Mouse (Mus musculus) megakaryocyte, embryonic 14.5 days (primary cell): ENCODE results near the gene Auts2. TPM values are rescaled to one million over a fixed set of nuclear protein-coding genes. Genes with fewer than 3 reads are reported as not detected.
A peak's percentile ranks its signal among the peaks of the same experiment; 100 is the strongest.

ENCODE experiments used
- H3K27me3 ChIP-seq: replicated peaks from 2 replicates; pipeline ENCODE3; 2012; ENCODE audit warnings: inconsistent platforms
- H3K36me3 ChIP-seq: replicated peaks from 2 replicates; pipeline ENCODE3; 2012; ENCODE audit warnings: low read length, inconsistent platforms, mixed read lengths
- H3K4me1 ChIP-seq: 2 replicates; pipeline ENCODE4 v1.6.1; 2012; ENCODE audit warnings: inconsistent platforms
- H3K4me3 ChIP-seq: replicated peaks from 2 replicates; pipeline ENCODE3; 2012; ENCODE audit warnings: moderate library complexity, mild to moderate bottlenecking, inconsistent platforms
- H3K9me3 ChIP-seq: 2 replicates; pipeline ENCODE4 v1.6.1; 2012; ENCODE audit warnings: inconsistent platforms
- FLI1 ChIP-seq: IDR thresholded peaks from 2 replicates; pipeline ENCODE4 v1.6.1; 2012; ENCODE audit warnings: low read length, inconsistent platforms, mixed read lengths
- GATA1 ChIP-seq: IDR thresholded peaks from 3 replicates; pipeline ENCODE4 v1.6.1; 2012; ENCODE audit warnings: mixed read lengths, low read length, inconsistent platforms, borderline replicate concordance
- polyA plus RNA-seq: library from polyadenylated mRNA; stranded (reverse); fragments of >175 nt; gene quantifications from 2 replicates; pipeline ENCODE4 v1.2.3, GENCODE M21; 2012; ENCODE audit warnings: low replicate concordance; ENCODE audit not compliant: insufficient read depth

Auts2 gene
- polyA plus RNA-seq, 1 experiment, result 4.0 TPM

DNA sequence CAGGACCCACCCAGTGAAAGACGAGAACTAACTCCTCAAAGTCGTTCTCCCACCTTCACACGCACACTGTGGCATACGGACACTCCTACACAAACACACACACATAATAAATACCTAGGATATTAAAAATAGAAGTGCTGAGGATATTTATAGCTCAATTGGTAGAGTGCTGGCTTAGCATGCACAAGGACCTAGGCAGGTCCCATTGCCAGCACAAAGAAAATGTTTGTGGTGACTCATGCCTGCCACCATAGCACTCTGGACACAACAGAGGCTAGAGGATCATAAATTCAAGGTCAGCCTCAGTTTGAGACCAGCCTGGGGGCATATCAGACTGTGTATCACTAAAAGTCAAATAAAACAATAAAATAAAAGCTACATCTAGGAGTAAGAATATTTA lies 815.2 kb downstream of the Auts2 start:
- Histone ChIP-seq H3K9me3 (peaks cover 9% of the 10 kb centered on the region; the same call in 1 of the 2 replicates), H3K4me1 (peaks cover 46% of the 10 kb centered on the region), H3K4me3 (no peak overlapping the region), H3K27me3 (peaks cover 49% of the 10 kb centered on the region), H3K36me3 (no peaks in the 10 kb centered on the region)
- TF ChIP-seq GATA1 (no peak), FLI1 (no peak)

DNA sequence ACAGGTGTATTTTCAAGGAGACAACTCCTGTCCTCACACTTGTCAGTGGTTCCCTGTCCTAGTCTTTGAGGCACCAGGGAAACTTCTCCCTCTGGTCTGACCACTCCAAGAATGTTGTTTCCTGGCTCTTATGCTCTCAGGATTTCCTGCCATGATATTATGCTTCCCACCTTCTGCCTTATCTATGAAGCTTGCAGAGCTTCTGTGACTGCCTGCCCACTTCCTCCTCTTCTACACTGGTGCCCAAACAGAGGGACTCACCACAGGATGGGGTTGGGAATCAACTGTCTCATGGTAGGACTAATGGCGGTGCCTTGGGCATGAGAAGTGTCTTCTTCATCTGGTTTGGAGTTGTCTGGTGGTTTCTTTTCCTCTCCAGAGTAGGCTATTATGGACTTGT lies 818.6 kb downstream of the Auts2 start:
- peak; percentile 59; the same call in 1 of the 2 replicates for TF ChIP-seq FLI1
- TF ChIP-seq GATA1, result peak; percentile 66; the same call in 1 of the 3 replicates
- Histone ChIP-seq H3K4me3 (peak overlapping the region; percentile 26), H3K9me3 (peaks cover 12% of the 10 kb centered on the region), H3K27me3 (peaks cover 35% of the 10 kb centered on the region), H3K4me1 (peaks cover 33% of the 10 kb centered on the region), H3K36me3 (no peaks in the 10 kb centered on the region)

DNA sequence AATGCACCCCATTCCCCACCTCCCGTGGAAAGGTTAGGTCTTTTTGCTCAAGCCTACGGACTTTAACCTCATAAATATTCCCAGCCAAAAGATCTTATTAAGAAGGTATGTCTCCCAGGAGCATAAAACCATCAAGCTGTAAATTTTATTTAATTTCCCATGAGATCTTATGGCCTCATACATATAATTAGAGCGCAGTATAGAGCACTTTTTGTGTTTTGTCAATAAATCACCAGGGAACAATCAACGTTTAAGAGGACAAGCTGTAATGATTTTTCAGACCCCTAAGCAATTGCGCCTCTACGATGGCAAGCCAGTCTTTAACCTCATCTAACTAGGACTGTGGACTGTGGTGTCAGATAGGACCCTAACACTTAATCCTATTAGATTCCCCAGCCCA lies 820.4 kb downstream of the Auts2 start:
- TF ChIP-seq FLI1 (no peak), GATA1 (no peak)
- peaks cover 20% of the 10 kb centered on the region for H3K9me3 ChIP-seq
- peaks cover 38% of the 10 kb centered on the region for H3K27me3 ChIP-seq
- H3K4me3 ChIP-seq, result no peak overlapping the region
- no peaks in the 10 kb centered on the region for H3K36me3 ChIP-seq
- H3K4me1 ChIP-seq, result peaks cover 33% of the 10 kb centered on the region

DNA sequence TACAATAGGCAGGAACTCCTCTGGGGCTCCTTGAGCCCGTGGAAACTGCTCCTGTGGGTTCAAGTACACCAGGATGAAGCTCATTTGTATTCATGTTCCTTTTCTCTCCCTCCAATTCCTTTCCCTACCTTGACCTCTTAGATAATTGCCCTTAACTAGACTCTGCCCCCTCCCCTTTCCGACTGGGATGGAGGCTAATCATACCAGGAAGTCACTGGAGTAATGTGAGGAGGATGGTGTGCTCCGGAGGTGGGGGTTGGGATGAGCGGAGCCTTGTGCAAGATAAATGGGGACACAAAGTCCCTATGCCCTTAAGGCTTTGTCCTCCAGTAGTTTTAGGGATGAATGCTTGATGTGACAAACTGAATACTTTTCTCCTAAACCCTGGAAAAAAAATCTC lies 820.8 kb downstream of the Auts2 start:
- Histone ChIP-seq H3K4me3 (no peak overlapping the region), H3K9me3 (peaks cover 25% of the 10 kb centered on the region)

DNA sequence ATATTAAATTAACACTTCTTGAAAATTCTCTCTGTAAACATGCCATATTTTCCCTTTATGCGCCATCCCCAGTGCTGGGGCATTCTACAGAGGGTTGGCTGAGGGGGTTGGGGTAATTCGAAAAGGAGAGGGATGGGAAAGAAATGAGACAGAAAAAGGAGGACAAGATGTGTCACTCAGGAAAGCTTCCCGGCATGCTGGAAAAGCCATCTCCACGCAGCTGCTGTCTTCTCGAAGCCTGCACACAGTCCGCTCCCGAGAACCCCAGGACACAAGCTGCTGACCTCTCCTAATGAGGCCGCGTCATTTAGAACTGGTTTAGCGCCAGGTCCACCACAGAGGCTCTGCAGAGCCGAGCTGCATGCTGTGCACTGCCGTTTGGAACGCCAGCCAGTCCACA lies 825.1 kb downstream of the Auts2 start:
- Histone ChIP-seq H3K4me1 (peaks cover 28% of the 10 kb centered on the region), H3K36me3 (peaks cover 2% of the 10 kb centered on the region), H3K4me3 (no peak overlapping the region), H3K9me3 (peaks cover 44% of the 10 kb centered on the region), H3K27me3 (peaks cover 39% of the 10 kb centered on the region)
- TF ChIP-seq GATA1, result no peak
- no peak for TF ChIP-seq FLI1

More for the DNA sequence above, 820.8 kb downstream of the Auts2 start:
- TF ChIP-seq GATA1 (no peak), FLI1 (no peak)
- peaks cover 34% of the 10 kb centered on the region for H3K4me1 ChIP-seq
- peaks cover 42% of the 10 kb centered on the region for H3K27me3 ChIP-seq
- H3K36me3 ChIP-seq, result no peaks in the 10 kb centered on the region

DNA sequence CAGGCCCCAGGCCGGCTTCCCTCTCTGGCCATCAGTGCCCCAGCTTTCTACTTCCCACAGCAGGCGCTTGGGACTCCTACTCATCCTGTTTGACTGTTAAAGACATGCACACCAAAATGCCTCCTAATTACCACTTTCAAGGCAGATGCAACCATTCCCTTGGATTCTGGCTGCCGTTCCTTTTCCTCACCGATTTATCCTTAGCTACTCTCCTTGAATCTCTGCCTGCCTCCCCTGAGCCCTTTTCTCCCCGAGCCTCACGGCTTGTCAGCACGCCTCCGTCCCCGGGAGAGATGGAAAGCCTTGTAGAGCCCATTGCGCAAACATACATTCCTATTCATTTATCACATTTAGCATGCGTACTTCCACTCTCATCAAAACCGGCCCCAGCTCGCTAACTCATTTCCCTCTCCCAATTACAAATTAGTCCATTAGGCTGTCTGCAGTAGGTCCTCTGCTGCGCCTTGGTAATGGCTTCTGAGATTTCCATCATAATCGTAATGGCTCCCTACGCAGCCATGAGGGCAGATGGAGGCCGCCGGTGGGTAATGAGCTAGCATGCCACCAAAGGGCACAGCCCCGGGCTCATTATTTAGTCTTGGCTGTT lies 825.7 kb downstream of the Auts2 start:
- TF ChIP-seq GATA1 (no peak), FLI1 (no peak)
- Histone ChIP-seq H3K36me3 (peaks cover 2% of the 10 kb centered on the region), H3K9me3 (peaks cover 44% of the 10 kb centered on the region), H3K4me1 (peaks cover 27% of the 10 kb centered on the region), H3K4me3 (no peak overlapping the region), H3K27me3 (peaks cover 38% of the 10 kb centered on the region)

DNA sequence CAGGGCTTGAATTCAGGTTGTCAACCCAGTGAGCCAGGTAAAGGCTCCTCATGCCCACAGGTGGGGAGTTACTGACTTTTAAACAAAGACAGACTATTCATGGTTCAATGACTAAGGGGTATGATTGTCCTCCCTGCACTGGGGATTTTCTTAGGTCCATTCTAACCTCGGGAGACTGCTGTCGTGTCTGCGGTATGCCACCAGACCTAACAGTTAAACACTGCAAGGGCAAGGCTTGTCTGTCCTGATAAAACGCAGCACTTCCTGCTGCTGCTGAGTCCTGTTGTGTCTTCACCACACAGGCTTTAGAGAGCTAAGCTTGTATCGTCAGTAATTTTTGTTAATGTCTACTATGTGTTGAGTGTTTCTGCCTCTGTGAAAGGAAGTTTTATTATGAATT lies 828.2 kb downstream of the Auts2 start:
- Histone ChIP-seq H3K36me3 (peaks cover 2% of the 10 kb centered on the region), H3K9me3 (peaks cover 41% of the 10 kb centered on the region), H3K4me1 (peaks cover 26% of the 10 kb centered on the region), H3K4me3 (peak overlapping the region; percentile 47), H3K27me3 (peaks cover 24% of the 10 kb centered on the region)
- TF ChIP-seq FLI1 (no peak), GATA1 (peak; percentile 28; the same call in 1 of the 3 replicates)

DNA sequence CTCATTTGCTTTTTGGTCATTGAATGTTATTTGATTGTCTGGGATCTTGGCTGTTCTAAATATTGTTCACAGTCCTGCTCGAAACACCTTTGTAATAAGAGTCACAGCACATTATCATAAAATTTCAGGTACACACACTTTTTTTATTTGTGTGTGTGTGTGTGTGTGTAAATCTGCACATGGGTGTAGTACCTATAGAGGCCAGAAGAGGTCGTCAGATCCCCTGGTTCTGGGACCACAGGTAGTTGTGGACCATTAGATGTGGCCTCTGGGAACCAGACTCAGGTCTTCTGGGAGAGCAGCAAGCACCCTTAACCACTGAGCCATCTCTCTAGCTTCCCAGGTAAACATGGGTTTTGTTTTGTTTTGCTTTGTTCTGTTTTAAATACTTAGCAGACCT lies 830.7 kb downstream of the Auts2 start:
- Histone ChIP-seq H3K36me3 (peaks cover 2% of the 10 kb centered on the region), H3K27me3 (peaks cover 8% of the 10 kb centered on the region), H3K4me3 (no peak overlapping the region), H3K9me3 (peaks cover 43% of the 10 kb centered on the region), H3K4me1 (peaks cover 30% of the 10 kb centered on the region)
- TF ChIP-seq FLI1 (no peak), GATA1 (no peak)

DNA sequence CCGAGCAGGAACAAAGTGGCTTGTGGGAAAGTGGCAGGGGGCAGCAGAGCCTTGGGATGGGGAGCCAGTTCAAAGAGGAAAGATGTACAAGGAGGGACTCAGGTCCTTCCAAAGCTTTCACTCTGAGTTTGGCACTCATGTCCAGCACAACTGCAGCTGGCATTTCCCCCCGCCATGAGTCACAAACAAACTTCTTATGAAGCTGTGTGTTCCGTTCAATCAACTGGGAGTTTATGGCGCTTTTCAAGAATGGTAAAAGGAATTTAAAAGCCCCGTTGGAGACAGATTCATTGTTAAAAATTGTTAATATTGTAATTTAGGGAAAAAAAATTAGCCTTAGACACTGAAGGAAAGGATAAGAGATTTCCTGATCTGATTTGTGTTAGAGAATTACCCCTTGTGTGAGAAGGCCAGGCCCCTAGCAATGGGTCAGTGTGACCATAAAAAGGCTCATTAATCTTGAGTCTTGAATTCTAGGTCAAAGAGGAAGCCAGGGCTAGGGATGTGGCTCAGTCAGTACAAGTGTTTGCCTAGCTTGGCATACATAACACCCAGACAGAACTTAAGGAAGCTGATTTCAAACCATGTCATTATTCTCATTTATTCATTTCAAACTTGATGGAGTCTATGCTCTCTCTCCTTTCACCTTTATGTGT lies 831.5 kb downstream of the Auts2 start:
- Histone ChIP-seq H3K4me3 (no peak overlapping the region), H3K9me3 (peaks cover 41% of the 10 kb centered on the region), H3K4me1 (peaks cover 25% of the 10 kb centered on the region), H3K36me3 (peaks cover 2% of the 10 kb centered on the region), H3K27me3 (peaks cover 9% of the 10 kb centered on the region)
- TF ChIP-seq FLI1, result no peak
- no peak for TF ChIP-seq GATA1

DNA sequence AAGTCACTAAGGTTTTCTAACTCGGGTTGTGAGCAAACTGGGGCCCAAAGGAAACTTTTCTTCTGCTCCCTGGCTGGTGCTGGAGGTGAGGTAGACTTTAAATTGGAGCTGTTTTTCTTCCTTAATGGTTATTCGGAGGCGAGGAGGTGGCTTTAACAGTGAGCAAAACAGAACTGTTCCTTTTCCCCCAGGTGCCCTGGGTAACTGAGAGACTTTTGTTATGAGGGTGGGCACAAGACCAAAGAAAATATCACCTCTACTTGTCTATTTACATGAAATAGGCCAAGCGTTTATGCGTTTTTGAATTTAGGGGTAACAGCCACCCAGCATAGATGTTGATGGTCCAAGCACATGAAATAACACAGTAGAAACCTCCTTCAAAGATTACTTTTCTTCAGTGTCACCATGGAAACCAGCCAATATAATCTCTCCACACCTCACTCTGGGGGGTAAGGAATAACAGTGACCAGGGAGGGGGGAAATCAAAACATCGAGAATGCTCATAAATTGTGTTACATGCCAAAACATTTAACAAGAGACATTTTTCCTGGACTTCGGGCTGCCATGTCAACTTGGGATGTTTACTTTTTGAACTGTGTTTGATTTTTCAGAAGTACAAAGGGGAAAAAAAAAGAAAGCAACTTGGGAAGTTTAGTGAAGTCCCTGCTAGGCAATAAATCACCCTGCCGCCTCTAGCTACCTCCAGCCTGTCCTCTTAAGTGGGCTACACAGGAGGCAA lies 832.2 kb downstream of the Auts2 start:
- H3K4me3 ChIP-seq, result no peak overlapping the region
- peaks cover 25% of the 10 kb centered on the region for H3K4me1 ChIP-seq
- TF ChIP-seq GATA1 (no peak), FLI1 (no peak)
- peaks cover 2% of the 10 kb centered on the region for H3K36me3 ChIP-seq
- H3K27me3 ChIP-seq, result peaks cover 8% of the 10 kb centered on the region
- peaks cover 34% of the 10 kb centered on the region for H3K9me3 ChIP-seq
